Mouse (Mus musculus) G1E (cell line): ENCODE measurements around the gene Pde3a. TPM values are rescaled to one million over a fixed set of nuclear protein-coding genes. Genes with fewer than 3 reads are reported as not detected.

Experiments
- ATAC-seq: 2 replicates; pipeline ENCODE4 v1.8.0; 2016; ENCODE audit warnings: mild to moderate bottlenecking; ENCODE audit not compliant: insufficient number of reproducible peaks, poor library complexity, low FRiP score, severe bottlenecking; ENCODE audit errors: extremely low read depth
- DNase-seq: peaks from one replicate; pipeline ENCODE4 v3.0.0; 2012; ENCODE audit warnings: low spot score
- H3K27me3 ChIP-seq: 2 replicates; pipeline ENCODE4 v1.6.1; 2012; ENCODE audit warnings: mild to moderate bottlenecking, low read length, inconsistent platforms; ENCODE audit not compliant: insufficient read depth
- H3K36me3 ChIP-seq: replicated peaks from 2 replicates; pipeline ENCODE3; 2012; ENCODE audit warnings: mild to moderate bottlenecking, inconsistent platforms
- H3K4me1 ChIP-seq: 2 replicates; pipeline ENCODE4 v1.6.1; 2012; ENCODE audit warnings: low read depth, low read length, inconsistent platforms, mixed read lengths; ENCODE audit not compliant: insufficient read depth
- H3K4me3 ChIP-seq: 2 replicates; pipeline ENCODE4 v1.5.1; 2012; ENCODE audit warnings: low read depth, mild to moderate bottlenecking, inconsistent platforms, low read length, moderate library complexity, mixed read lengths
- H3K9me3 ChIP-seq: replicated peaks from 2 replicates; pipeline ENCODE4 v1.6.1; 2012; ENCODE audit warnings: inconsistent platforms
- CTCF ChIP-seq: IDR thresholded peaks from 2 replicates; pipeline ENCODE4 v1.5.1; 2012; ENCODE audit warnings: low read depth, low read length, inconsistent platforms, mixed read lengths
- GATA1 ChIP-seq: IDR thresholded peaks from 2 replicates; pipeline ENCODE4 v1.6.1; 2012; ENCODE audit warnings: borderline replicate concordance, low read length, inconsistent platforms, mixed read lengths
- GATA2 ChIP-seq: IDR thresholded peaks from 2 replicates; pipeline ENCODE4 v1.6.1; 2012; ENCODE audit warnings: low read depth, low read length, inconsistent platforms, borderline replicate concordance
- POLR2AphosphoS5 ChIP-seq: IDR thresholded peaks from 2 replicates; pipeline ENCODE4 v1.6.1; 2012; ENCODE audit warnings: low read depth, low read length, inconsistent platforms; ENCODE audit not compliant: insufficient replicate concordance
- TAL1 ChIP-seq: conservative IDR thresholded peaks from 2 replicates; pipeline ENCODE4 v1.6.1; 2012; ENCODE audit warnings: low read depth, low read length, inconsistent platforms, mixed read lengths
- polyA plus RNA-seq: library from polyadenylated mRNA; stranded (reverse); fragments of >175 nt; gene quantifications from 2 replicates; pipeline ENCODE4 v1.2.3, GENCODE M21; 2012
- total RNA-seq, 2 experiments: library from RNA; stranded (forward) in 1 of 2; stranded (reverse) in 1 of 2; fragments of 200-1000 nt in 1 of 2; fragments of >200 nt in 1 of 2; fragmentation: Nextera tagmentation in 1 of 2; gene quantifications; 2 replicates each; pipeline ENCODE4 v1.2.3; 2014 to 2017

Pde3a gene
- total and polyA plus RNA-seq, 3 experiments: under 0.01 TPM; not detected in 2

GRCm38 (mm10) chr6:141265257-141265656, 16.2 kb downstream of the Pde3a start:
- DNase-seq (no peak), ATAC-seq (no peak)
- Histone ChIP-seq H3K4me1 (no peaks in the 10 kb centered on the region), H3K4me3 (no peak overlapping the region), H3K27me3 (no peaks in the 10 kb centered on the region), H3K36me3 (no peaks in the 10 kb centered on the region), H3K9me3 (peaks cover 29% of the 10 kb centered on the region)
- TF ChIP-seq TAL1 (no peak), CTCF (no peak), GATA1 (no peak), POLR2AphosphoS5 (no peak), GATA2 (no peak)

- no peak overlapping the region for H3K4me3 ChIP-seq
These were observed 19.0 kb downstream of the Pde3a start for GRCm38 (mm10) chr6:141267888-141268570.

GRCm38 (mm10) chr6:141268871-141269270, 19.8 kb downstream of the Pde3a start:
- Histone ChIP-seq H3K9me3 (peaks cover 26% of the 10 kb centered on the region), H3K4me1 (no peaks in the 10 kb centered on the region), H3K4me3 (no peak overlapping the region), H3K27me3 (no peaks in the 10 kb centered on the region), H3K36me3 (no peaks in the 10 kb centered on the region)
- TF ChIP-seq TAL1 (no peak), GATA2 (no peak), GATA1 (no peak), POLR2AphosphoS5 (no peak), CTCF (no peak)
- DNase-seq: no peak
- no peak for ATAC-seq

More at GRCm38 (mm10) chr6:141267888-141268570, 19.0 kb downstream of the Pde3a start:
- Histone ChIP-seq H3K36me3 (no peaks in the 10 kb centered on the region), H3K9me3 (peaks cover 29% of the 10 kb centered on the region), H3K27me3 (no peaks in the 10 kb centered on the region), H3K4me1 (no peaks in the 10 kb centered on the region)
- ATAC-seq (no peak), DNase-seq (no peak)
- no peak for TF ChIP-seq TAL1
- no peak for TF ChIP-seq GATA2
- no peak for TF ChIP-seq GATA1
- no peak for TF ChIP-seq CTCF
- TF ChIP-seq POLR2AphosphoS5: no peak

- DNase-seq (no peak), ATAC-seq (no peak)
- Histone ChIP-seq H3K27me3 (no peaks in the 10 kb centered on the region), H3K9me3 (peaks cover 26% of the 10 kb centered on the region), H3K36me3 (no peaks in the 10 kb centered on the region), H3K4me1 (no peaks in the 10 kb centered on the region), H3K4me3 (no peak overlapping the region)
- TF ChIP-seq GATA1 (no peak), POLR2AphosphoS5 (no peak), TAL1 (no peak), GATA2 (no peak), CTCF (no peak)
These were observed 22.1 kb downstream of the Pde3a start for GRCm38 (mm10) chr6:141271133-141271532.

- H3K9me3 ChIP-seq: peaks cover 26% of the 10 kb centered on the region
- DNase-seq (no peak), ATAC-seq (no peak)
- no peak overlapping the region for H3K4me3 ChIP-seq
- H3K36me3 ChIP-seq: no peaks in the 10 kb centered on the region
- H3K4me1 ChIP-seq: no peaks in the 10 kb centered on the region
- TF ChIP-seq GATA2: no peak
- H3K27me3 ChIP-seq: no peaks in the 10 kb centered on the region
These were observed 22.5 kb downstream of the Pde3a start for GRCm38 (mm10) chr6:141271579-141271978.

- Histone ChIP-seq H3K27me3 (no peaks in the 10 kb centered on the region), H3K36me3 (no peaks in the 10 kb centered on the region), H3K4me1 (no peaks in the 10 kb centered on the region), H3K4me3 (no peak overlapping the region), H3K9me3 (peaks cover 23% of the 10 kb centered on the region)
- no peak for TF ChIP-seq POLR2AphosphoS5
- no peak for TF ChIP-seq TAL1
- no peak for TF ChIP-seq GATA1
- no peak for TF ChIP-seq GATA2
- TF ChIP-seq CTCF: no peak
- DNase-seq: no peak
- ATAC-seq: no peak
These were observed 24.6 kb downstream of the Pde3a start for GRCm38 (mm10) chr6:141273685-141274084.

GRCm38 (mm10) chr6:141281685-141282084, 32.6 kb downstream of the Pde3a start:
- Histone ChIP-seq H3K4me3 (no peak overlapping the region), H3K9me3 (peaks cover 14% of the 10 kb centered on the region), H3K27me3 (no peaks in the 10 kb centered on the region), H3K36me3 (no peaks in the 10 kb centered on the region), H3K4me1 (no peaks in the 10 kb centered on the region)
- no peak for DNase-seq
- TF ChIP-seq TAL1 (no peak), CTCF (no peak), GATA2 (no peak), GATA1 (no peak)
- no peak for ATAC-seq
